Mouse (Mus musculus): ENCODE results near the gene Ubn1.

DNA sequence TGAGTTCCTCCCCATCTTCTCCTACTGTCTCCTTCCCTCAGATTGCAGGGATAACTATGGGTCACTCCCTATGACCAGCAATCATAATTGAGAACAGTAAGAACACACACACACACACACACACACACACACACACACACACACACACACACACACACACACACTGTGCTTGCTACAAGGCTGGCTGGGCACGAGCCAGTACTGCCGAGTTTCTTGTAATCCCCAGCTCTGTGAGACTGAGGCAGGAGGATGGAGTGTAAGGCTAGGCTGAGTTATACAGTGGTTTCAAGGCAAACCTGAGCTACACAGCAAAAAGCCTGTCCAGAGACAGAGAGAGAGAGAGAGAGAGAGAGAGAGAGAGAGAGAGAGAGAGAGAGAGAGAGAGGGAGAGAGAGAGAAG, 80.3 kb downstream of the Ubn1 start:
- no peak for TF ChIP-seq POLR2A (IDR thresholded peaks at IDR 0.05; ENCODE audit: extremely low read depth, insufficient read depth, low read length)
- no peak for TF ChIP-seq CTCF (IDR thresholded peaks at IDR 0.05; ENCODE audit: low read depth, low read length)
